Mouse (Mus musculus) T-cell, adult 2 months (primary cell): ENCODE measurements around the gene Lrfn2.

Experiments
- DNase-seq: peaks from one replicate; pipeline ENCODE4 v3.0.0; 2022; ENCODE audit warnings: low spot score

The Lrfn2 gene

DNA sequence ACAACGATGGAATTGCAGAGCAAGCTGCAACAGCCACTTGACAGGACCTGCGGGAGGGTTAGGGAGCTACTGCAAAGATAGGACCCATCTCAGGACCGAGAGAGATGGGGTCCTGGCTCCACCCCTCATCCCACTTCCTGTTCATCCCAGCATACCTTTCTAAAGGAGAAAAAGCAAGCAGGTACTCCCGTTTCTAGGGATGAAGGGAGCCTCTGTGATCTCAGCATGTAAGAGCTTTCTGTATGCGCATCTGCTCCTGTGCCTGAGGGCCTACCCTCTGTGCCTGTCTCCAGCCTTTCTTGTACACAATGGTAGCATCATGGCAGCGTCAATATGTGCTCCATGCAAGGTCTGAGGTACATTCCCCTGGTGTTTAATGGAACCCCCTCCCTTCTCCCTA, 102.9 kb downstream of the Lrfn2 start:
- DNase-seq = no peak

DNA sequence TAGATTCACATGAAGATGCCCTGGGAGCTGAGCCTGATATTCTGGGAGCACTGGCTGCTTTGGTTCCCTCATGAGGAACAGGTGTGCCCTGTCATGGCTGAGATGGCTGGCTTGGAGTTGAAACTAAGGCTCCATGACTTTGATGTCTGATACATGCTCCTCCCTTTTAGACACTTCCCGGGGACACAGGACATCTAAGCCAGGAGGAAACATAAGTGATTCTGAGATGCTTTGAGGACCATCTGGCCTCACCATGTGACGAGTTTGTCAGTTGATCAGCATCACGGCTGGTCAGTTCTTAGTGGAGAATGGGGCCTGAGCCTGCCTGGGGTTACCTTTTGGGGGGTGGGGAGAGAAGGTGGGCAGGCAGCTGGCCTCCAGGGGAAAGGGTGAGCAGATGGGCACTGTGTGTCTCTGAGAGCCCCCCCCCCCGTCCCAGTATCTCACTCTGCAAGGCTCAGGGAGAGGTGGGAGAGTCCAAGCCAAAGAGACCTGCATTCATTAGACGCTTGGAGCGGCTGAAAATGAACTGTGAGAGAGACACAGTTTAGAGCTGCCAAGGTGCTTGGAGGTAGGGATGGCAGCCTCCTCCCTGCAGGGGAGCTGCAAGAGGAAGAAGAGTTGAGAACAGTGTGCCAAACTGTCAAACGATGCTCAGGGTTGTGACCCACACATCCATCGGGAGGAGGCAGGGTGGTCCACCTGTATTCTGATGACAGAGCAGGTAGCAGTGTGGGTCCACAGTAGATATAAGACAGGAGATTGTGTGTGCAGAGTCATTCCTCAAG, 105.2 kb downstream of the Lrfn2 start:
- no peak for DNase-seq

DNA sequence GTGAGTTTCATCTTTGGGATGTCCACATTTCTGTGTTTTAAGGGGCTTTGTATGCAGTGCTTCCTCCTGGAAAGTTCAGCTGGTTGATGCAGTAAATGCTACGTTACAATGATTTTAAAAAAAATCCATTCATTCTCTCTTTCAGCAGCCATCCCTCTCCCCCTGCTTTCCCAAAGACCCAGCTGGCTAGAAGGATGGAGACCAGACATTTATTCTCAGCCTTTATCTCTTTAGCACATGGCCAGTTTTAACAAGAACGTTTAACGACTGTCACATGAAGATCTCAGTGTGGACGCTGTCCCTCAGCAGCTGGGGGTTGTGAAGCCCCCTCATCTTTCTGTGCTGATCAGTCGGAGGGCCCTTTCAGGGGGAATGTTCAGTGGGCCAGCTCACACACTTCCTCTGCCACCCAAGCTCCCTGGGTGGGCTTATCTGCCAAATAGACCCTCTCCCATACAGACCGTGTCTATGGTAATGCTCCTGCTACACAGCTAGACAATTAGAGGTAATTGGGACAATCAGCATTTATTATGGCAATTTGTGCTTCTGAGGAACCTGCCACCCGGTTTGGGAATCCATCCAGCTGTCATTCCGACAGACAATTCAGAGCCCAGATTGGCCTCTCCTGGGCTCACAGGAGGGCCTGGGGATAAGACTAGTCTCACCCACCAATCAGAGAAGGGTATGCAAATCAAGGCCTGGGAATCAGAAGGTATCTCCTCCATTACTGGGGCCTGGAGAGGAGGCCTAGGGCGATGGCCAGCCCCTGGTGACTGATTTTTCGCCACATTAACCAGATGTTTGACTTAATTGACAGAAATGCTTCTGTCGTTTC, 111.8 kb downstream of the Lrfn2 start:
- DNase-seq = no peak

DNA sequence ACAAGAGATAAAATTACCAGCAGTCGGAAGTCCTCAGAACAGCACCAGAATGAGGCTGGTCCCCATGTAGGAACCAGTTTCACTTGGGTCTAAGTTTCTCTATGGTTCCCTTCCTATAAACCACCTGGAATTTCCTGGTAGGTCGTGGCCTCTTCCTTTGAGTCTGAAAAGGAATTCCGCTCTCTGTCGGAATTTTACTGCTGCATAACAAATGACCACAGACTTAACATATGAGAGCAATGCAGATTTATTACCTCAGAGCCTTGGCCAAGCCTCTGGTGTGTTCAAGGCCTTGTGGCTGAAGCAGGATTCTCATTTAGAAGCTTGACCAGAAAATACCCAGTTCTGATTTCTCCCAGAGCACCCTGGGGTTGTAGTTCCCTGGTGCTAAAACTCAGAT, 115.7 kb downstream of the Lrfn2 start:
- DNase-seq = no peak

DNA sequence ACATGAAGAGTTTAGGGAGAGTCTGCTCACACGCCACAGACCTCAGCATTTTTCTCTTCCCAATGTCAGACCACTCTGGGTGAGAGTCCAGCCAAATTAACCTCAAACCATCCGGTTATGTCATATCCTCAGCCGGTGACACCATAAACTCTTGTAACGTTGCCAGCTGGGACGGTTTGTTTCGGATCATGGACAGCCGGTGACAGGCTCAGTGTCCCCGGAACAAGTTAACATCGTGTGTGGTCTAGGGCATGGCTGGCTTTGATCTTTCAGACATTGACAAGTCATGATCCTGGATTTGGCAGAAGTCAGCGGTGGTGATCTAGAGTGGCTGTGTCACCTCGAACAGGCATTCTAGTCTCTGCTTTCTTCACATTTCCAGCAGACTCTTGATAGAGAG, 119.1 kb downstream of the Lrfn2 start:
- no peak for DNase-seq

DNA sequence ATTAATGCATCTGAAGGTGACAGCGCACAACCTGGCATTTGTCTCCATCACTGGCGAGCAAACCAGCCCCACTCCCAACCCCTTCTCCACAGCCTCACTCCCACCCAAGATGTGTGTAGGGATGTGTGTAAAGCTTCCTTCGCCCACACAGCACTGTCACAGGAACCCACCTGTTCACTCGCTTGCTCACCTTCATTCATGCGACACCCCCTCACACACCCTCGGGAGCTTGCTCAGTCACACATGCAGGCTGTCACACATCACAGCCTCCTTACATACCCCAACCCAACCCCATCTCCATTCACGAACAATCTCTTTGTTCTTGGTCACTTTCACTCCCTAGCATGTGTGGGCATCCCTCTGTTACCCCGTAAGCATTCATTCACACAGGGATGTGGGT, 129.0 kb downstream of the Lrfn2 start:
- no peak for DNase-seq

DNA sequence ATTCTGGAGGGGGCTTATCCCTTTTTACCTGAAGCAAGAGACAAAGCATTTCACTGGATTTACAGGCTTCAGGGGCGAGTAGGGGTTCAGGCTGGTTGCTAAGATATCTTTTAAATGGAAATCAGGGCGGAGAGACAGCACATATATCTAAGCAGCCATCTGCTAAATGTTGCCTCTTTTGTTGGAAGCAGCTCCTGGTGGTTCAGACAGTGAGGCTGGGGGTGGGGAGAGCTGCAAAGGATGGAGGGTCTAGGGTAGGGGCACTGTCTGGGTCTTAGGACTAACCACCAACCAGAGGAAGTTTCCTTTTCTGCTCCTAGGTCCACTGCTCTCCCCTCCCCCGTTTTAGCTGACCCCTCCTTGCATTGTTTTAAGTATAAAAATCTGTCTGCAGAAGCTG, 131.6 kb downstream of the Lrfn2 start:
- DNase-seq = no peak

DNA sequence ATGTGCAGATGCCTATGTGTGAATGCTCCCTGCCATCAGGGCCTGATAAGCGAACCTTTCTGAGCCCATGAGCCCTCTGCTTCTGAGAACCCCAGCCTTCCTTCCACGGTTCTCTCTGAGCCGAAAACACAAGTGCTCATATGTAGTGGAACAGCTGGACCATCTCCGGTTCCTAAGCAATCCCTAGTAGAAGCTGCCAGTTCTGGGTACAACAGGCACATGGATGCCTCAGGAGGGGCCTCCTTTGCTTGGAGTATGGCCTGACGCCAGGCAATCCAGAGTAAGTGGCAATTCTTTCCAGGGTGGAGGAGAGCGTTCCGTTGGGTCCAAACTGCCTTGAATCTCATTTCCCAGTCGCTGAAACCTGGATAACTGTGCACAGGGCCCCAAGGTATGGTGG, 132.3 kb downstream of the Lrfn2 start:
- DNase-seq = no peak

DNA sequence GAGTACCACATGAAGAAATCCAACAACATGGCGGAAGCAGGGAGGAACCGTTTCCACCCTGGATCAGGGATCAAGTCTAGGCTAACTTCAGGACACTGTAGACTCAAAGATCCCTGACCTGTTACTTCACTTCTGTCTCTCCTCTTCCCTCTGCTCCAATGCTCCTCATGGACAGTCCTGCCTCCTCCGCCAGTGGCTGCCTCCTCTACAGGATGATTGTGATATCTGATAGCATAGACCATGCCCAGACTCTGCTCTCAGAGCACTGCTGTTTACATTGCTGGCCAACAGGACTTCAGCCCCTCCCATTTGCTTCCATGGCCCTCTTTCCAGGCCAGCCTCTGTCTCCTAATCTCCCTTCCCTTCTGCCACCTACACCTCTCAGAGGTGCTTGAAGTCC, 132.9 kb downstream of the Lrfn2 start:
- DNase-seq = no peak

DNA sequence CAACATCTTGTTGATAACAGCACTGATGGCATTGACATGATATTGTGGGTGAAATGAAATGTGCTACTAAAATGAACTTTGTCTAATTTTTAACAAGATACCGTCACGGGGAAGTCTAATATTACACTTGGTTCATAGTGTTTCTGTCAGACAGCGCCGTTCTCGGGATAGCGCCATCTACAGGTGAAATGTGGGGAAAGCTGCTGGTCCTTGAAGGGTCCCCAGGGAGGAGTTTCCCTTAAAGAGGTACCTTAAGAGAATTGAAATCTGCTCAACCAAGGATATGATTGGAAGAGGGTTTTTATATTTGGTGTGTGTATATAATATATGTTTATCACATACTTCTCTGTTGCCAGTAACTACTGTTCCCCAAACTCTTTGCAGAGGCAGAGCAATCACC, 134.6 kb downstream of the Lrfn2 start:
- DNase-seq = no peak

DNA sequence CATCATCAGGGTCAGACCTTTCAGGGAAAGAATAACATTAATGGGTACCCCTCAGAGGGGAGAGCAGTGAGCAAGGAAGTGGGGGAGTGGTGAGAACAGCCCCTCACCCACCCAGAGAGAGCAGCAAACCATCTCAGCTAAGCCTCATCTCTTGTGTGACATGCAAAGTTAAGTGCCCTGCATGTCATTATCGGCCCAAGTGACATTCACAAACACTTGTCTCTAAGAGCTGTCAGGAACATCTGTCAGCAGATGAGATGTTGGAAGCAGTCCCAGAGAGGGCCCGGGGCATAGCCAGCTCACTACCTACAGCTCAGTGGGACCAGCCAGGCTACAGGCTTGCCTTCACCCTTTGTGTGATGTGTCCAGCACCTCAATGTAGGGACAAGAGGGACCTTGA, 146.0 kb downstream of the Lrfn2 start:
- no peak for DNase-seq

DNA sequence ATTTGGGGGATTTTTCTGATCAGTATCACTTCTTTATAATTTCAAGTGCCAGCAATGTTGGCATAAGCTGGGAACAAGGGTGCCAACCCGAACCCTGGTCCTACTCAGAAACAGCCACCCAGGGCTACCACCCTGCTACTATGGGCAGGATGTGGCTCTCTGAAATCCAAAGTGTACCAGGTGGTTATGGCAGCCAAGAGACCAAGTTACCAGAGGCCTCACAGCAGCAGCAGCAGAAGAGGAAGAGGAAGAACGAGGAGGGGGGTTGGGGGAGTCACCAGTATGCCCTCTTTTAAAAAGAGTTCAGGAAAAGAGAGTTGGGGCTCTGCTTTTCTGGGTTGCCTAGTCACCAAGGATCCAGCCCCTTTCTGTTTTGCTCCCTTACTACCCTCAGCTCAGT, 147.5 kb downstream of the Lrfn2 start:
- no peak for DNase-seq

DNA sequence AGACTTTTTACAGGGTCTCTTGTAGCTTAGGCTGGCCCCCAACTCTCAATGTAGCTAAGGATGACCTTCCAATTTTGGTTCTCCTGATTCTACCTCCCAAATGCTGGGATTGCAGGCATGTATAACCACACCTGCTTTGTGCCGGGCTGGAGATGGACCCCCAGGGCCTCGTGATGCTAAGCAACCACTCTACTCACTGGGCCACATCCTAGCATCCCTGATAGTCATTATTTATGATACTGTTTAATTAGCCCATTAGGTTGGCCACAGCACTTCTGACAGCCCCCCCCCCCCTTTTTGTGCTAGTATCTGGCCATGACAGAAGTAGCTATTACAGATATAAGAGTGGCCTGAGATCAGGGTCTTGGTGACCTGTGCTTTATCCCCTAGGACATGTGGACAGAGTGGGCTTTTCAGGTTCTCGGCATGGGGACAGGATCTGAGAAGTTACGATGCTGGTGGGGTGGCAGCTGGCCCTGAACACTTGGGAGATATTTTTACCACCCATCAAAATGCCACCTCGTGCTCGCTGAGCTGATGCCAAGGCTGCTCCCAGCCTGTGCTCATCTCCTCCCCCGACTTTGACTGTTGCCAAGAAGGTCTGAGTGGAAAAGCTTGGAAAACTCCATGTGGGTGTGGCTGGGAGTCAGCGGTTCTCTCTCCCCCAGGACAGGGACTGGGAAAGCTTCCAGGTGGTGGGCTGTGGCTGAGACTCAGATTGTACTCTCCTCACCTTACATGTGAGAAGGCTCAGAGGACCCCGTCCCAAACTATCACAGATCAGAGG, 151.6 kb downstream of the Lrfn2 start:
- DNase-seq = no peak

DNA sequence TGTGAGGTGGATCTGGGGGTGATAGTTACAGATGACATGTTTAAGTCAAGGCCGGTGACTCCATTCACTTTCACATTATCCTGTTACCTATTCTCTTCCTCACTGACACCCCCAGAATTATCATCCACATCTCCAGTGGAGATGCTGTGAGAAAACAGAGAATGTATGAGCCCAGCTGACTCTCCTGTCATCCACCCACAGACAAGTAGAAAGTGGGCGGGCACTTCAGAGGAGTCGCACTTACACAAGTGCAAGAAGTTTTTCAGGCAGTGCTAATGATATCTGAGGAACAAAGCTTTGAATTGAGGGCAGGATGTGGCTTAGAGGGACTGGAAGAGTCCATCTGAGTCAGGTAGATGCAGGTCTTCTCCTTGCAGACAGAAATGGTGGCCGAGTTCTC, 152.9 kb downstream of the Lrfn2 start:
- no peak for DNase-seq

DNA sequence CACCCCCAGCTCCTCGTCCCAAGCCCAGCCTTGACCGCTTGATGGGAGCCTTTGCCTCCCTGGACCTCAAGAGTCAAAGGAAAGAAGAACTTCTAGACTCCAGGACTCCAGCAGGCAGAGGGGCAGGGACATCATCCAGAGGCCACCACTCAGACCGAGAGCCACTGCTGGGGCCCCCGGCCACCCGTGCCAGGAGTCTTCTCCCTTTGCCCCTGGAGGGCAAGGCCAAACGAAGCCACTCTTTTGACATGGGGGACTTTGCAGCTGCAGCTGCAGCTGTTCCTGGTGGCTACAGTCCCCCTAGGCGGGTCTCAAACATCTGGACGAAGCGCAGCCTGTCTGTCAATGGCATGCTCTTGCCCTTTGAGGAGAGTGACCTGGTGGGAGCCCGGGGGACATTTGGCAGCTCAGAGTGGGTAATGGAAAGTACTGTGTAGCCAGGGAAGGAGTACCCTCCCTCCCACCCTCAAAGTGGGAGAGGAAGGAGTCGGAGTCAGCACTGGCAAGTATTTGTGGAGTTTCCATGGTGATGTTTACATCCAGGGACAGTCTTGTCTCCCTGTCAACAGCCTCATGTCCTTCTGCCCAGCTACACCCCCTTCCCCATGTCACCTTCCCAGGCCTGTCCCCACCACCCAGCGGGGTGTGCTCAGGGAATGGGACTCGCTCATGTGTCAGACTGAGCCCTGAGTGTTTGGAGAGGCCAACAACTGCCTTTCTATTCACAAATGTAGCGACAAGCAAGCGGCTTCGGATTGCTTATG, 164.8 kb downstream of the Lrfn2 start:
- no peak for DNase-seq

DNA sequence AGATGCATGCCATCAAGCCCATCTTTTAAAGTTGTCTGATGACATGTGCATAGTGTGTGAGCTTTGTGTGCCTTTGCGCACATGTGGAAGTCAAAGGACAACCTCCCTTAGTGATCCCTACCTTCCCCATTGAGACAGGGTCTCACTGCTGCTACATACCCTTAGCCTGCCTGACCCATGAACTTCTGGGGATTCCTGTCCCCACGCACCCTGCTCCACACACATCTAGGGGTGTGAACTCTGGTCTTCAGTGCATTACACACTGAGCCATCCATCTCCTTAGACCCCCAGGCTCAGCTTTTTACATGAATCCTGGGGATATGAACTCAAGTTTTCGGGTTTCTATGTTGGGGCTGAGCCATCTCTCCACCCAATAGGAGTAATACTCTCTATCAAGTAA, 179.2 kb downstream of the Lrfn2 start:
- DNase-seq = no peak

DNA sequence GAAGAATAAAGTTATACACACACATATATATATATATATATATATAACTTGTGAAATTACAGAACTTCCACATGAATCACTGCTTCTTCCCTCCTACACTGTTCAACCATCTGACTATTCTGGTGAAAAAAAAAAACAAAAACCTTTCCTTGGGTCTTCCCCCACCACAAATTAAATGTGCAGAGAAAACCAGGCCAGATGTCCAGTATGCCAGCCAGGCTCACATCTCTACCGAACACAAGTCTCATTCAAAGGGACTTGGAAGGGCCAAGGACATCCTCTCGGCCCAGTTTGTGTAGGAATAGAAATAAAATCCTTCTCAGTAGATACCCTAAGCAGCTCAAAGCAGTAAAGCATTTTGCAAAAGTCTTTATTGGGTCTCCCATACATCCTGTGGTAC, 179.7 kb downstream of the Lrfn2 start:
- DNase-seq = no peak

DNA sequence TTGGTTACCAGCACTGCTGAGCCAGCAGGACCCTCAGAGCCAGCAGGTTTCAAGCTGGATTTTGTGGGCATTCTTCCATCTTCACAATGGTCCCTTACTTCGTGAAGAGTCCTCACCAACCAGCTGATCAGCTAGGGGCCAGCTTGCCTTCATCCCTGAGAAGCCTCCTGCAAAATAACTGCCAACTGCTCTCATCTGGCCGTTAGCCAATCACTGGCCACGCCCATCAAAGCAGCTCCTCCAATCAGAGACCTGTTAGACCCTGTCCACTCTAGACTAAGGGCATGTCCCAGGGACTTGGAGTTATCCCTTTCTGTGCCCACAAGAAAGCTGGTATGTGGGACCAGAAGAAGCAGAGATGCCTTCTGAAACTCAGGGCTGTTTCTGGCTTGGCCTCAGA, 181.2 kb downstream of the Lrfn2 start:
- no peak for DNase-seq

DNA sequence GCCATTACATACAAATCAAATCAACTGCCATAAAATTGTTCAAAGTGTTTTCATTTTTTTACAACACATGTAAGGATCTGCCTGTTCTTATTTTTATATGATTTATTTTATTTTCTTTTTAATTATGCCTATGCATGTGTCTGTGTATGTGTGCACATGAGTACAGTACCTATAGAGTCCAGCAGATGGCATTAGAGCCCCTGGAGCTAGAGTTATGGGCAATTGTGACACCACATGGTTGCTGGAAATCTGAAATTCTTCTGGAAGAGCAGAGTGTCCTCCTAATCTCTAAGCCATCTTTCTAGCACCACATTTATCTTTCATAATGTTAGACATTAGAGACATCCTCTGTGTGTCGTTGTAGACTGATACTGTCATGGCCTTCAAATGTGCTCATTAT, 192.0 kb downstream of the Lrfn2 start:
- DNase-seq = no peak

DNA sequence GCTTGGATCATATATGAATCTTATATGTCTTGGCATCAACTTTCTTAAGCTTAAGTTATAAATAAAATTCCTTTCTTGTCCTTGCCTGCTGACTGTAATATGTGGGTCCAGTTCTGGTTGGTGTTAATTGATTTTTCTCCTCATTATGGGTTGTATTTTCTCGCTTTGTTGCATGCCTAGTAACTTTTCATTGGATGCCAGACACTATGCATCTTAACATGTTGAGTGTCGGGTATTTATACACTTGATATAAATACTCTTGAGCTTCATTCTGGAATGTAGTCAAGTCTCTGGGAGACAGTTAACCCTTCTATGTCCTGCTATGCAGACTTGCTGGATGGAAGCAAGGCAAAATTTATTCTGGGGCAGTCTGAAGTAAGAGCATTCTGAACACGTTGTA, 192.5 kb downstream of the Lrfn2 start:
- DNase-seq = no peak
